ENCODE assay signal across 12 mouse cellular contexts in genomic region chr16:25424001-25424400, GRCm38 (mm10).
"Had no signal": no experiment of that assay in that cellular context is flagged by ENCODE, and none has a peak within 500 bp of the region (broad histone marks: within the 10 kb centered on the region; RNA-seq: fewer than 3 reads in every experiment).

No protein-coding gene starts in this region.

- ATAC-seq: liver, embryonic 12.5 days; midbrain, embryonic 13.5 days; midbrain, embryonic 15.5 days had no signal

- DNase-seq: lung, embryonic 14.5 days; lung, postnatal 14 days; right cerebral cortex, adult 18-20 months; right cerebral cortex, postnatal 25 days; right cerebral cortex, postnatal 4 days; spleen, adult 18-20 months; thymus, adult 18-20 months; thymus, postnatal 14 days; thymus, postnatal 36 days had no signal
